In the genomic region with DNA sequence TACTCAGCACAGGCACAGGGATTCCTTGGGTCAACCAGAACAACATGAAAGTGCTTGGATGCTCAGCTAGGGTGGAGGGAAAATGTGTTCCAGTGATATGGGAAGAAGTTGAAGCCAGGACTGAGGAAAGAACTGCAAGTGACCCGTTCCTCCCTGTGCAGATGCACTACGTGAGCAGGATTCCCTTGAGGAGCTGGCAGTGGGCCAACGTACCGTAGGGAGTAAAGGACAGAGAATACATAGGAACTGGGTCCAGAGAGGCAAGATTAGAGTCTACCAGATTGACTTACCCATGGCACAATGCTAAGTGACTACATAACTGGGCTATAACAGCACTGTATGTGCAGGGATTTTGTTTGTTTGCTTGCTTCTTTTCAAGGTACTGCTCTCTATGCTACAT, we compare ENCODE assay signal across 13 mouse cellular contexts.
DNase-seq lines count a peak whose midpoint lies in the region; ATAC-seq lines count a peak whose summit lies in the region.
"Had no signal": no experiment of that assay in that cellular context is flagged by ENCODE, and none has a peak within 500 bp of the region (broad histone marks: within the 10 kb centered on the region; RNA-seq: fewer than 3 reads in every experiment).

No protein-coding gene starts in this region.

- no peaks in the 10 kb centered on the region for H3K27me3 ChIP-seq in forebrain, embryonic 15.5 days
- H3K27me3 ChIP-seq in forebrain, embryonic 16.5 days (replicated peaks; ENCODE audit: control insufficient read depth, insufficient read depth, low read length): no peaks in the 10 kb centered on the region
- no peaks in the 10 kb centered on the region for H3K27me3 ChIP-seq in midbrain, embryonic 10.5 days (ENCODE audit: low read depth, poor library complexity, severe bottlenecking)
- H3K27me3 ChIP-seq: intestine, embryonic 15.5 days; liver, embryonic 15.5 days; midbrain, embryonic 13.5 days had no signal

- no peak overlapping the region for H3K4me3 ChIP-seq in forebrain, embryonic 15.5 days
- no peak overlapping the region for H3K4me3 ChIP-seq in forebrain, embryonic 16.5 days (replicated peaks; ENCODE audit: low read length)
- no peak overlapping the region for H3K4me3 ChIP-seq in midbrain, embryonic 10.5 days
- H3K4me3 ChIP-seq: intestine, embryonic 15.5 days; liver, embryonic 15.5 days; midbrain, embryonic 13.5 days had no signal

- peak; percentile 46 for DNase-seq in left cerebral cortex, postnatal 4 days
- no peak for DNase-seq in left cerebral cortex, adult 18-20 months (ENCODE audit: low spot score in 2 of 2)
- peak; percentile 3 for DNase-seq in adrenal gland, adult 8-10 months
- DNase-seq in kidney, postnatal 4 days: peak; percentile 49 to 50
- no peak for DNase-seq in midbrain, embryonic 10.5 days (ENCODE audit: low spot score)
- DNase-seq in c-Kit-positive CD71-positive TER-119-positive erythroid progenitor cells, embryonic 14.5 days (ENCODE audit: low spot score): no peak
- DNase-seq: embryo, embryonic 11 days; thymus, postnatal 36 days had no signal

- WGBS in forebrain, embryonic 15.5 days: 37% methylated on average over 4 of the region's 4 CpGs
- 40% methylated on average over 4 of the region's 4 CpGs for WGBS in forebrain, embryonic 16.5 days
- WGBS in midbrain, embryonic 10.5 days: 85% methylated on average over 4 of the region's 4 CpGs

- no peaks in the 10 kb centered on the region for H3K36me3 ChIP-seq in forebrain, embryonic 15.5 days
- H3K36me3 ChIP-seq in forebrain, embryonic 16.5 days (ENCODE audit: control insufficient read depth, insufficient read depth): no peaks in the 10 kb centered on the region
- H3K36me3 ChIP-seq in midbrain, embryonic 10.5 days: no peaks in the 10 kb centered on the region
- H3K36me3 ChIP-seq: intestine, embryonic 15.5 days; liver, embryonic 15.5 days; midbrain, embryonic 13.5 days had no signal

- H3K4me2 ChIP-seq in forebrain, embryonic 15.5 days (replicated peaks): no peak overlapping the region
- no peak overlapping the region for H3K4me2 ChIP-seq in forebrain, embryonic 16.5 days (ENCODE audit: low read length)
- H3K4me2 ChIP-seq: intestine, embryonic 15.5 days; liver, embryonic 15.5 days; midbrain, embryonic 13.5 days had no signal

- no peak overlapping the region for H3K27ac ChIP-seq in forebrain, embryonic 15.5 days (replicated peaks)
- H3K27ac ChIP-seq in forebrain, embryonic 16.5 days (ENCODE audit: low read length): no peak overlapping the region
- no peak overlapping the region for H3K27ac ChIP-seq in midbrain, embryonic 10.5 days (replicated peaks)
- H3K27ac ChIP-seq: intestine, embryonic 15.5 days; liver, embryonic 15.5 days; midbrain, embryonic 13.5 days had no signal

- intact Hi-C loops in left cerebral cortex, postnatal 4 days (cut with DNase I): no loop called here

- no peaks in the 10 kb centered on the region for H3K4me1 ChIP-seq in forebrain, embryonic 15.5 days
- no peaks in the 10 kb centered on the region for H3K4me1 ChIP-seq in forebrain, embryonic 16.5 days (replicated peaks; ENCODE audit: control insufficient read depth, insufficient read depth, low read length)
- no peaks in the 10 kb centered on the region for H3K4me1 ChIP-seq in midbrain, embryonic 10.5 days
- H3K4me1 ChIP-seq: intestine, embryonic 15.5 days; liver, embryonic 15.5 days; midbrain, embryonic 13.5 days had no signal

- 0 out of 2 replicates have a peak, but pooled peaks have one; percentile 46 for ATAC-seq in forebrain, embryonic 15.5 days (replicated peaks)
- no peak for ATAC-seq in forebrain, embryonic 16.5 days
- ATAC-seq: intestine, embryonic 15.5 days; midbrain, embryonic 13.5 days had no signal

- H3K9me3 ChIP-seq in forebrain, embryonic 15.5 days: no peaks in the 10 kb centered on the region
- H3K9me3 ChIP-seq in forebrain, embryonic 16.5 days (ENCODE audit: control insufficient read depth, low read length): no peaks in the 10 kb centered on the region
- no peaks in the 10 kb centered on the region for H3K9me3 ChIP-seq in midbrain, embryonic 10.5 days (replicated peaks)
- H3K9me3 ChIP-seq: intestine, embryonic 15.5 days; liver, embryonic 15.5 days; midbrain, embryonic 13.5 days had no signal

- no peak overlapping the region for H3K9ac ChIP-seq in forebrain, embryonic 15.5 days (replicated peaks)
- no peak overlapping the region for H3K9ac ChIP-seq in forebrain, embryonic 16.5 days (replicated peaks; ENCODE audit: low read depth, low read length)
- H3K9ac ChIP-seq: intestine, embryonic 15.5 days; liver, embryonic 15.5 days; midbrain, embryonic 13.5 days had no signal

Comparison
In these comparisons a context has a peak if more than half of its experiments do, and no peak if none do; other contexts are left out.
1. DNase-seq: peak in left cerebral cortex, postnatal 4 days (single experiment), adrenal gland, adult 8-10 months (single experiment) and kidney, postnatal 4 days (2 of 2); none in left cerebral cortex, adult 18-20 months (0 of 2), midbrain, embryonic 10.5 days (single experiment) and c-Kit-positive CD71-positive TER-119-positive erythroid progenitor cells, embryonic 14.5 days (single experiment).